Mouse (Mus musculus): ENCODE data around the gene Hcfc1. TPM values are rescaled to one million over a fixed set of nuclear protein-coding genes. Genes with fewer than 3 reads are reported as not detected.

Gene Hcfc1
- total RNA-seq (2017), result 73.4 and 91.9 TPM in 2 replicates

GRCm38 (mm10) chrX:73966248-73967176 is at the start of gene Hcfc1:
TSS of gene Hcfc1 (minus strand) at chrX:73966357.
- peak; percentile 52 for ATAC-seq (replicated peaks; ENCODE audit: low read depth, poor library complexity, severe bottlenecking)

DNA sequence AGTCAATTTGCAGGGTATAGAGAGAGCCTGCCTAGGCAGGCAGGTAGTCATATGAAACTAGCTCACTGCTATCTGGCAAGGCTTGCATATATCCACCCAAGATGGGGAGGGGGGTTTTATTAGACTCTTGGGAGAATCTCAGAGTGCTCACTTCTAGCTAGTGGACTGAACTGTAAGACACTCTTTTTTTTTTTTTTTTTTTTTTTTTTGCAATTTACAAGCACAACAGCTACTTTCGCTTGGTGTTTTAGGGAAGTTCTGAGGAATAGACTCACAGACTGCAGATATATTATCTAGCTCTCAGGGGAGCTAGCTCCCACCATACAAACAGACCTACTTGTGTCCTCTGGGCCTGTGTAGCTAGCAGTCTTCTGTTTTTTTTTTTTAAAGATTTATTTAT is 48.4 kb upstream of the Hcfc1 start:
- no peak for ATAC-seq (replicated peaks; ENCODE audit: low read depth, poor library complexity, severe bottlenecking)

- ATAC-seq (replicated peaks; ENCODE audit: low read depth, poor library complexity, severe bottlenecking), result no peak
Observed at GRCm38 (mm10) chrX:74008063-74008462, 41.9 kb upstream of the Hcfc1 start.

- no peak for ATAC-seq (replicated peaks; ENCODE audit: low read depth, poor library complexity, severe bottlenecking)
Observed at GRCm38 (mm10) chrX:74006401-74006800, 40.2 kb upstream of the Hcfc1 start.

DNA sequence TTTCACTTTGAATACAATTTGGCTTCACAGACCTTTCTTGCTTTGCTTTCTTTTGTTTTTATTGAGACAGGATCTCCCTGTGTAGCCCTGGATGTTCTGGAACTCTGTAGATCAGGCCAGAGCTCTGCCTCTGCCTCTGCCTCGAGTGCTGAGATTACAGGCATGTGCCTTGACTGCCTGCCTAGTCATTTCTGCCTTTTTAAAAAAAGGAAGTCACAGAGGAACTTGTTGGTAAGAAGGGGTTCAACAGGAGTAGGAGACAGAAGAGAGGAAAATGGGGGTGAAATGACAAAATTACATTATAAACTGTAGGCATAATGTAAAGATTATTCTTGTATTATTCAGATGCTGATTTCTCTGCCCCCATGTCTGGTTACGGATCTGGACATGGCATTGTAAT is 37.5 kb upstream of the Hcfc1 start:
- ATAC-seq (replicated peaks; ENCODE audit: low read depth, poor library complexity, severe bottlenecking), result 0 out of 2 replicates have a peak, but pooled peaks have one; percentile 50

GRCm38 (mm10) chrX:74001024-74001423 is 34.9 kb upstream of the Hcfc1 start:
- ATAC-seq (replicated peaks; ENCODE audit: low read depth, poor library complexity, severe bottlenecking), result no peak

DNA sequence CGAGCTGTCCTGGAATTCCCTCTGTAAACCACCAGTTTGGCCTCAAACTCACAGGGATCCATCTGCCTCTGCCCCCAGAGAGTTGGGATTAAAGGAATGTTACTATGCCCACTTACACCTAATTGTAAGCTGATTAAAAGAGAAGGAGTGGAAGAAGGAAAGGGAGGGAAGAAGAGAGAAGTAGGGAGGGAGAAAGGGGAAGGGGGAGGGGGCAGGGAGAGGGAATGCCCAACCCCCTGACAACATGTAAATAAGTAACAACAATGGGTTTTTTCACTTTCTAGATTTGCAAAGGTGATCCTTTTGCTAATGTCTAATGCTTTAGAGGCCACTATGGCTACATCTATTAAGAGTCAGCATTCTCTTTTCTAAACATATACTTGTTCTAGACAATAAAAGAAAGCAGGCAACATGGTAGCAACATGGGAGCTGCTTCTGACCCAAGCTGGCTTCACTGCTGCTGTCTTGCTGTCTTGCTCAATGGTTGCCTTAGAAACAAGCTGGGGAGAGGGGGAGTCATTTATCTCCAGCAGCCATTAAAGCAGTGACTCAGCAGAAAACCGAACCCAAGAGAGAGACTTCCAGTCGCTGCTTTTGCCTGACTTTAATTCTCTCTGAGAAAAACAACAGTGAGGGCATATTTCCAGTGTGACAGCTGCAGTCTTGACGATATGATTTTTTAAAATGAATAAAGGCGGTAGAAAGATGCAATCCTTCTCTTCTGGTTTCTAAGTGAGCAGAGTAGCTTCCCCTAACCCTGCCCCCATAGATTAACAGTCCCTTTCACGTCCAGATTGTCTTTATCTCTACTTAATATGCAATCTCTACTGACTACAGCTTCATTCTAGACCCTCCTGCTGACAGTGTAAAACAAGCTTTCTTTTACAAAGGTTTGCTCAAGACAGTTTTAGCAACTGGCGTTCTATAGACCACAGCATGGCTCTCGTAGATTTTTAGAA is 33.0 kb upstream of the Hcfc1 start:
- peak; percentile 98 for ATAC-seq (replicated peaks; ENCODE audit: low read depth, poor library complexity, severe bottlenecking)

- ATAC-seq (replicated peaks; ENCODE audit: low read depth, poor library complexity, severe bottlenecking), result no peak
Observed at GRCm38 (mm10) chrX:73977783-73978182, 11.6 kb upstream of the Hcfc1 start.

- ATAC-seq (replicated peaks; ENCODE audit: low read depth, poor library complexity, severe bottlenecking), result no peak
Observed at GRCm38 (mm10) chrX:73976283-73976682, 10.1 kb upstream of the Hcfc1 start.

GRCm38 (mm10) chrX:73972774-73973173 is 6.6 kb upstream of the Hcfc1 start:
- no peak for ATAC-seq (replicated peaks; ENCODE audit: low read depth, poor library complexity, severe bottlenecking)

- no peak for ATAC-seq (replicated peaks; ENCODE audit: low read depth, poor library complexity, severe bottlenecking)
Observed at GRCm38 (mm10) chrX:73970781-73971180, 4.6 kb upstream of the Hcfc1 start.

- no peak for ATAC-seq (replicated peaks; ENCODE audit: low read depth, poor library complexity, severe bottlenecking)
Observed at GRCm38 (mm10) chrX:73969729-73970128, 3.6 kb upstream of the Hcfc1 start.

DNA sequence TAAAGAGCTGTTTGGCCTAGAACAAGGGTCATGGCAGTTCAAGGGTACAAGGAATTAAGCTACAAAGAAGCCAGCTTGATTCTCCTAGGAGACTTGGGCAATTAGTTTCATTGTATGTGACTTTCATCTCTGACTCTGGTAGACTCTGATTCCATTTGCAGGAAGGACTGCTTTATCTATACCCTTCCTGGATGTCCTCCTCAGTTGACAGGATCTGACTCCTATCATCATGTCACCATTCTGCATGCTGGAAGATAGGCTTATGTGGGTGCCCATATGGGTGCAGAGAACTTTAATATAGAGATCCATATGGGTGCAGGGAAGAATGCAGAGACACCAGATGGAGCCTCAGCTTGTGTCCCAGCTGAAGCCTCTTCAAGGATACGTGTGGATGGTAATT is 3.0 kb upstream of the Hcfc1 start:
- ATAC-seq (replicated peaks; ENCODE audit: low read depth, poor library complexity, severe bottlenecking), result no peak

GRCm38 (mm10) chrX:73967177-73968075 is 1.3 kb upstream of the Hcfc1 start:
- ATAC-seq (replicated peaks; ENCODE audit: low read depth, poor library complexity, severe bottlenecking), result peak; percentile 57

- no peak for ATAC-seq (replicated peaks; ENCODE audit: low read depth, poor library complexity, severe bottlenecking)
Observed at GRCm38 (mm10) chrX:73965307-73965706, 850 bp downstream of the Hcfc1 start.

- peak; percentile 23 for ATAC-seq (replicated peaks; ENCODE audit: low read depth, poor library complexity, severe bottlenecking)
Observed at GRCm38 (mm10) chrX:73964363-73964762, 1.8 kb downstream of the Hcfc1 start.

DNA sequence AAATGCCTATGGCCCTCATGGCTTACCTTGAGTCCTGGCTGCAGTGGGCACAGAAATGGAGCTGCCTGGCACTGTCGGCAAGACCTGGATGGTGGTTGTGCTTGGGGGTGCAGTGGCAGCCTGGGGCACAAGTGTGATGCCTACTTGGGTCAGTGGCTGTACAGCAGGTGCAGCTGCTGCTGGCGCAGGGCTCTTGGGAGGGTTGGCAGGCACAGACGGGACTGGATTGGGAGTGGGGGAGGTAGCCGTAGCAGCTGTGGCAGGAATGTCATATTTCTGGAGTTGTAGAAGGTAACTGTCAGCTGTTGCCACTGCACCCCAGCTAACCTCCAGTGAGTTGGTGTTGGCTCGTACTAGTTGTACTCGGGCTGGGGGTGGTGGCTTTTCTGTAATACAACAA is 11.2 kb downstream of the Hcfc1 start:
- ATAC-seq (replicated peaks; ENCODE audit: low read depth, poor library complexity, severe bottlenecking), result no peak

DNA sequence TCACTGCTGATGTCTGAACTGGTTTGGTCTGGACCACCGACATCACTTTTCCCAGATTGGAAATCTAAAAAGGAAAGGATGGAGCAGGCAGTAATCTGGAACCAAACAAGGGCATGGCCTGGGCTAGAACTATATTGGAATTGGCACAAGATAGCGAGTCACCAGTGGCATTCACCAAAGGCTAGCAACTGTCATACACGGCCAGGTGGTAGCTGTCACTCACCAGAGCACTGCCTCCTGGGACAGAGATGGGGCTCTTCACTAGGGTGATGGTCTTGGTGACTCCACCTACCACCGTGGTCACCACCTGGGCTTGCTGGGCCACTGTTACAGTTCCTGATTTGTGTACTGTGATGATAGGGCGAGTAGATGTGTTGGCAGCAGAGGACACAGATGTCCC is 13.6 kb downstream of the Hcfc1 start:
- ATAC-seq (replicated peaks; ENCODE audit: low read depth, poor library complexity, severe bottlenecking), result no peak

- no peak for ATAC-seq (replicated peaks; ENCODE audit: low read depth, poor library complexity, severe bottlenecking)
Observed at GRCm38 (mm10) chrX:73949341-73949740, 16.8 kb downstream of the Hcfc1 start.

DNA sequence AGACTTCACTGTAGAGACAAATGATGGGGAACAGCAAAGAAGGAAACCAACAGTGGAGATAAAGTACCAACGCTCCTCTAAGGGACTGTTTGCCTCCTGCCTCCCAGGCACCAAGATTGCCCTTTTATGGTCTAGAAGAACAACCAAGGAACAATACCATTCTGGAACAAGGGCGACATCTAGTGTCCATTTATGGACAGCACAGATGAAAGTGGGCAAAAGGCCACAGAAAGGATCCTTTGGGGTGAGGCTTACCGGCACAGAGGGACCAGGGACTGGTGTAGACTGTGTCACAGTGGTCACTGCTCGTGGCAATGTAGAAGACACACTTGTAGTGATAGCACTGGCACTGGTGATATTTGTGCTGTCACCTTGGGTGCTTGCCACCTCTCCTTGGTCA is 17.5 kb downstream of the Hcfc1 start:
- ATAC-seq (replicated peaks; ENCODE audit: low read depth, poor library complexity, severe bottlenecking), result peak; percentile 89

Measured in common myeloid progenitor, adult 5-6 weeks (primary cell).